Mouse (Mus musculus) liver, adult 2 months (tissue): Measurements from ENCODE around the gene Lrrc75a.

ENCODE experiments used
- CTCF ChIP-seq: fragments of 200-500 bp; IDR thresholded peaks from 2 replicates; pipeline ENCODE4 v1.5.1; 2011; ENCODE audit warnings: low read depth, low read length, control low read depth
- POLR2A ChIP-seq: fragments of 200-500 bp; IDR thresholded peaks from 2 replicates; pipeline ENCODE4 v1.6.1; 2011; ENCODE audit warnings: low read length, control low read depth; ENCODE audit not compliant: insufficient read depth; ENCODE audit errors: extremely low read depth

GRCm38 (mm10) chr11:62642023-62642844, 6.1 kb downstream of the Lrrc75a start:
- TF ChIP-seq POLR2A (no peak), CTCF (no peak)
